Mouse (Mus musculus): ENCODE results near the gene Vdac2.
A peak's percentile ranks its signal among the peaks of the same experiment; 100 is the strongest.

The Vdac2 gene

GRCm38 (mm10) chr14:21824938-21825337 is at the start of gene Vdac2:
TSS of gene Vdac2 (plus strand) at chr14:21825238.
- no peak for DNase-seq (ENCODE audit: low read depth, low spot score)

DNA sequence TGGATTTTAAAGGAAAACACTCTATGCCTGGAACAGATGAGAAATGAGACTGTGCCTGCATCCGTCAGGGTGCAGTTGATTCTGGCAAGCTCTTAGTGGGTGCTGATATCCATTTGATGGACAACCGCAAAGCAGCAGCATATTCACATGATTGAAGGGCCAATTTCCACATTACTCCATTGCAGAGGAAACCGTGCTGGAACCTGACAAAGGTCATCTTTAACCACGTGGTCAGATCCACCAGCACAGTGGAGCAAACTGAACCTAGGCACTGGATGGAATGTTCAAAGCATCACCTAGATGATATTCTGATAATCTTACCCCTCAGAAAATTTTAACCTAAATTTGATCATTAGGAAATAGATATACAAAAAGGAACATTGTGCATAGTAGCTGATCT is 48.8 kb upstream of the Vdac2 start:
- DNase-seq (ENCODE audit: low read depth, low spot score), result no peak

DNA sequence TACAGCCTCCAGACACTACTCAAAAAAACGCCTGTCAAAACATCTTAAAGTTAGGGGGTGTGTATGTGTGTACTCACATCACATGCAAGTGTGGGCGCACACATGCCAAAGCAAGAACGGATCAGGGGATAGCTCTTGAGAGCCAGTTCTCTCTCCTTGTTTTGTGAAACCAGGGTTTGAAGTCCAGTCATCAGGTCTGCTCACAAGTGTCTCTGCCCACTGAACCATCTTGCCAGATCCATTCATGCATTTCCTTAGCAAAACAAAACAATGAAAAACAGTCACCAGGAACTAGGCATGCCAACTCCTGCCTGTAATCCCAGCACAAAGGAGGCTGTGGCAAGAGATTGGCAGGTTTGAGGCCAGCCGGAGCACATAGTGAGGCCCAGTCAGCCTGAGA is 38.5 kb upstream of the Vdac2 start:
- no peak for DNase-seq (ENCODE audit: low read depth, low spot score)

DNA sequence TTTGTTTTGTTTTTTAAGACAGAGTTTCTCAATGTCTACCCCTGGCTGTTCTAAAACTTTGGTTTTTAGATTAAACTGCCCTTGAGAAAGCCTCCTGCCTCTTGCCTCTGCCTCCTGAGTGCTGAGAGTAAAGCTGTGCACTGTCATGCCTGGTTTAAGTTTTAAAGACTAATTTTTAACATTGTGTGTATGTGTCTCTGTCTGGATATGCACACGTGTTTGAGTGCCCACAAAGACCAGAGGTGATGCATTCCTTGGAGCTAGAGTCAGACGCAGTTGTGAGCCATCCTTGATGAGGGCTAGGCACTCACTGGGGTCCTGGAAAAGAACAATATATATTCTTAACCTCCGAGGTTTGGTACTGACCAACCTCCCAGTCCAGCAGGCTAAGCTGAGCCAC is 37.7 kb upstream of the Vdac2 start:
- DNase-seq (ENCODE audit: low read depth, low spot score), result no peak

DNA sequence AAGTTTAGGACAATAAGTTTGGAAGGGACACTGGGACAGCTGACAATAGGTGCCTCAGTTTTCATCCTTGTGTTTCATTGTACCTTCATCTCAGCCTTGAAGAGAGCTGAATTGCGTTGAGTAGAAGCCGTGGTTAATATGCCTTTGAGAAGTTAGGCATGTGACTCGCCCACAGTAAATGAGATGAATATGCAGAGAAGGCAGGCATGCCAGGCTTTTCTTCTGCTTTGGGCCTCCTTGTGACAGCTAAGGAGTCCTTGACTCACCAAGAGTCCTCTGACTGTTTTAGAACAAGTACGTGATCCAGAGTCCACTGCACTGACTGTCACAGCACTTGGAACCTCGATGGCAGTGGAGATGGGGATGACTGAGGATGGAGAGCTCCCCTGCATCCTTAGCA is 36.9 kb upstream of the Vdac2 start:
- DNase-seq (ENCODE audit: low read depth, low spot score), result no peak

- DNase-seq (ENCODE audit: low read depth, low spot score), result no peak
Observed at GRCm38 (mm10) chr14:21790585-21791251, 34.3 kb upstream of the Vdac2 start.

DNA sequence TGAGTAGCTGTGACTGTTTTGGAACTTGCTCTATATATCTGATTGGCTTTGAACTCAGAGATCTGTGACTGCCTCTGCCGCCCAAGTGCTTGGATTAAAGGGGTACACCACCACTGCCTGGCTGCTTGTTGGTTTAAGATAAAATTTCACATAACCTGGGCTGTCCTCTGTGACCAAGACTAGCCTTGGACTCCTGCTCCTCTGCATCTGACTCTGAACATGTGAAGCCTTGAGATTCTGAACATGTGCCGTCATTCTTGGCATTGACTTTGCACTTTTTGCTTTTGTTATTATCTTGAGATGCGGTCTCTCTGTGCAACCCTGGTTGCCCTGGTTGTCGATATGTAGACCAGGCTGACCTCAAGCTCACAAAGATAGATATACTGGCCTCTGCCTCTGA is 33.3 kb upstream of the Vdac2 start:
- no peak for DNase-seq (ENCODE audit: low read depth, low spot score)

- no peak for DNase-seq (ENCODE audit: low read depth, low spot score)
Observed at GRCm38 (mm10) chr14:21792250-21792649, 32.8 kb upstream of the Vdac2 start.

DNA sequence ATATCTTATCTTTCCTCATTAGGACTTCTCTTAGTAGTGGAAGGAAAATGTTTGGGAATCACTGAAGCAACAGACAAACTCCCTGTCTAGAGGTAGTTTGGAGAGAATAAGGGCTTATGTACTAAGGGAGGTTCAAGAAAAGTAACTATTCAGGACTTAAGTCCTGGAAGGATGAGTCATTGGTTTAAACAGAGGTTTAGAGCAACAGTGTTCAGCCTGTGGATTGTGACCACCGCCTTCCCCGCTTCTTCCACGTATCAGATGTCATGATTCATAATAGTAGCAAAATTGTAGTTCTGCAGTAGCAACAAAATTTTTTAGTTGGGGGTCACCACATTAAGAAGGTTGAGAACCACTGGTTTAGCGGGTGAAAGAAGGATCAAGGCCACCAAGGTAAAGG is 24.4 kb upstream of the Vdac2 start:
- DNase-seq (ENCODE audit: low read depth, low spot score), result no peak

DNA sequence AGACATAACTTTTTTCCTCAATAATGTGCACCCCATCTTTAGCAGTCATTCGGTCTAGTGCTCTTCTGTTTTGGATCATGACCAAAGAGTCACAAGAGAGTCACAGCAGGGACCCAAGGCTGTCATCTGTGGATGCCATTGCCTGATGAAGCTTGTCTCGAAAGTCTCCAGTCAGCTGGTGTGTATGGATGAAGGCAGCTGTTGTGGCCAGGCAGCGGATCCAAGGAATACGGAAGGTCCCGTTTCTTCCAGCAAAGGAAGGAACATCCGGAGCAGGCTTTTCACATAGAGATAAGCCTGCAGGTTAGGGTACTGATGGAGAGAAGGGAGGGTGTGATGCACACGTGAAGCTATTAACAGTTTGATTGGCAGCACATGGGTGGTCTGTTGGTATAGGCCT is 23.4 kb upstream of the Vdac2 start:
- no peak for DNase-seq (ENCODE audit: low read depth, low spot score)

DNA sequence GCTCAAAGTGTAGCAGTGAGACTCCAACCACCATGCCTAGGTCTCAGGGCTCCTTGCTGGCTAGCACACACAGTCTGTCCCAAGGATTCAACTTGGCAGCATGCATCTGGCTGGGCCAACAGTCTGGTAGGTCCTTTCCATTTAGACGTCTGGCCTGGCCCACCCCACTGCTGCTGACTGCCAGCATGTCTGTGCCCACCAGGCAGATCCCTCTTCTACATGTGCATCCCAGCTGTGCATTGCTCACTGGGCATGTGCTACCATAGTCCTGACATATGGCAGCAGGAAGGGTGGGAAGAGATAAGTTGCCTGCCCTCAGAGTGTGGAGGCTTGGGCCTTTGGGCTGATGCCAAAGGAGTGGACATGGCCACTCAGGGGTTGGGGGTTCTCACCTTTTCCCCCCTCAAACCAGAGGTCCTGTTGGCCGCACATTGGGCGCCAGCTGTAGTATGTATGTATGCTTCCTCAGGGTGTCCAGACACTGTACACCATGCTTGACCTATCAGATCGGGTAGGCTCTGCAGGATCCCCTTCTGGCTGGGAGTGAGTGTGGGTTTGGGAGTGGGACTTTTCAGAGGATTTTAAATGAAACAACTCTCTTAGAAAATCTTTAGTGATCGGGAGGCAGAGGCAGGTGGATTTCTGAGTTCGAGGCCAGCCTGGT is 22.4 kb upstream of the Vdac2 start:
- DNase-seq (ENCODE audit: low read depth, low spot score), result no peak

- no peak for DNase-seq (ENCODE audit: low read depth, low spot score)
Observed at GRCm38 (mm10) chr14:21806203-21806602, 18.8 kb upstream of the Vdac2 start.

DNA sequence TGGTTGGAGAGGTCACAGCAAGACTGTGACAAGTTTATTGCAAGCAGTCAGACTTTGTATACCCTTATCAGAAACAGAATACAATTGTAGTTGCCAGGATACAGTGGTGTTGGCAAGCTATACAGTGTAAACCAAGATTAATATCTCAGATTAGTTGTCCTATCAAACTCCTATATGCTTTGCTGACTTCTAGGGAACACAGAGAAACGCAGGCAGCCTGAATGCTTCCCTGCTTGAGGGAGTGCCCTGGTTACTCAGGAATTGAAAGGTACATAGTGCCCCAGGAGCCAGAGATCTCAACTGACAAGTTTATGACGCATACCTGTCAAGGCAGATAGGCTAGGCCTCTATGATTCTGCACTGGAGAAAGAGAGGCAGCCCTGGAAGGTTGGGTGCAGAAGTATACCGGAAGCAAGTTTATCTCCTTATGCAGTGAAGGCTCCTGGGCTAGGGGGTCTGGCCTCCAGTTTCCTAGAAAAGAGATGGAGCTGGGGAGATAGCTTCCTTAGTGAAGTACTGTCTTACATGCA is 18.3 kb upstream of the Vdac2 start:
- DNase-seq (ENCODE audit: low read depth, low spot score), result no peak

- no peak for DNase-seq (ENCODE audit: low read depth, low spot score)
Observed at GRCm38 (mm10) chr14:21808208-21808922, 16.7 kb upstream of the Vdac2 start.

DNA sequence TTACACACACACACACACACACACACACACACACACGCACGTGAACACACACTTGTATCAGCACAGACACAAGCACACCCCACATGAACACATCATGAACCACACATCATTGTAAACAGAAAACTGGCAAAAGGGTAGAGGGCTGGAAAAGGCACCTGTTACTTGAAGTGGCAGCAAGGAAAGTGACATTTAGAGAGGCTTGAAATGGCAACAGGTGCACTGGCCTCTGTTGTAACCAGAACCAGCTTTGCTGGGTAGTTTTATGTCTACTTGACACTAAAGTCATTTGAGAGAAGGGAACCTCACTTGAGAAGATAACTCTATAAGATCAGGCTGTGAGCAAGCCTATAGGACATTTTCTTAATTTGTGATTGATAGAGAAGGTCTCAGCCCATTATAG is 15.6 kb upstream of the Vdac2 start:
- no peak for DNase-seq (ENCODE audit: low read depth, low spot score)

DNA sequence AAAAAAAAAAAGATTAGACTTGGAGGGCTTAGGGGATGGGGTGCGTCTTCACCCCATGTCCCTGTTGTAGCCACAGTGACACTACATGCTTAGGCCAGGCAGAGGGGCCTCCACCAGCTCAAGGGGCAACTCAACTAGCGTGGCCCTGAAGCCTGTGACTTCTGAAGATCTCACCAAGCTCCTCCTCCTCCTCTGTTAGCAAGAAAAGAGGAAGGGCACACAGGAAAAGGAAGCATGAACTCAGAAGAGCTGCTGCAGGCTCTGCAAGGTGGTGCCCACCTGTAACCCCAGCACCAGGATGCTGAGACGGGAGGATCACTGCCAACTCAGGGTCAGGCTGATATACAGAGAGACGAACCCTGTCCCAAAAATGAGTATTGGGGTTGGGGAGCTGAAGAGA is 13.7 kb upstream of the Vdac2 start:
- no peak for DNase-seq (ENCODE audit: low read depth, low spot score)

- no peak for DNase-seq (ENCODE audit: low read depth, low spot score)
Observed at GRCm38 (mm10) chr14:21811744-21812393, 13.2 kb upstream of the Vdac2 start.

GRCm38 (mm10) chr14:21812590-21813162 is 12.4 kb upstream of the Vdac2 start:
- DNase-seq (ENCODE audit: low read depth, low spot score), result peak; percentile 59

DNA sequence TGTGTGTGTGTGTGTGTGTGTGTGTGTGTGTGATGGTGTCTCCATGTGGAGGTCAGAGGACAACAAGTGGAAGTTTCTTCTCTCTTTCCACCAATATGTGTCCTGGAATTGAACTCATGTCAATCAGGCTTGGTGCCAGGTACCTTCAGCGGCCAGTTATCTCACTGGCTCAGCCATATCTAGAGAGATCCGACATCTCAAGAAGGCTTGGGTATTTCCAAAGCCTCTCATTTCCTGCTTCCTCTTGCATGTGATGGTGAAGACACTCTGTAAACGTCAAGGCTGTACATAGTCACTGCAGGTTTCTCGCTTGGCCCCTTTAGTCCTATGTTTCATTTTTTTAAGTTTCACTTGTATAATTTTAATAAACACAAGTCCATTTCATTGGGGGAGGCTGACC is 11.8 kb upstream of the Vdac2 start:
- no peak for DNase-seq (ENCODE audit: low read depth, low spot score)

DNA sequence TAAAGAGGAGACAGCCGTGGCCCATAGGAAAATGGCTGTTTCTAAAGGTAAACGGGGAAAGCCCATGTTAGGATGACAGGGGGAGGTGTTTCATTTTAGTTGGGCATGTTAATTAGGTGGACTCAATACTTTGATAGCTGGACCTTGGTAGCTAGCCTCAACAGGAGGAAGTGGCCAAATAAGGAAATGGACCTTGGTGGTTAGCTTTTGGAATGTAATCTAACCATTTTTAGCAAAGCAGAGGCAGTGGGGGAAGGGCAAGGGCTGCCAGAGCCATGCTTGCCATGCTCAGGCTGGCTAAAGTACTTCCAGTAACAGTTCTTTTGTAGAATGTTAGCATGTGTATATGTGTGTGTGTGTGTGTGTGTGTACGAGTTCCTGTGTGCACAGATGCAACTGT is 11.2 kb upstream of the Vdac2 start:
- no peak for DNase-seq (ENCODE audit: low read depth, low spot score)

GRCm38 (mm10) chr14:21814606-21815005 is 10.4 kb upstream of the Vdac2 start:
- DNase-seq (ENCODE audit: low read depth, low spot score), result no peak

- DNase-seq (ENCODE audit: low read depth, low spot score), result no peak
Observed at GRCm38 (mm10) chr14:21816255-21816654, 8.8 kb upstream of the Vdac2 start.
